Mouse (Mus musculus) forebrain, embryonic 12.5 days (tissue): ENCODE results near the gene Fxyd7. TPM values are rescaled to one million over a fixed set of nuclear protein-coding genes. Genes with fewer than 3 reads are reported as not detected.

Experiments used
- ATAC-seq: fragments of 200-750 bp; cut with Nextera tagmentation; 2 replicates; pipeline ENCODE4 v1.8.0; 2017; ENCODE audit warnings: moderate TSS enrichment; ENCODE audit not compliant: low FRiP score
- H3K27ac ChIP-seq: fragments of 300-500 bp; sonication (generic); 2 replicates; pipeline ENCODE4 v1.5.1; 2016; ENCODE audit warnings: mild to moderate bottlenecking
- H3K27me3 ChIP-seq: fragments of 300-500 bp; sonication (generic); 2 replicates; pipeline ENCODE4 v1.6.1; 2016; ENCODE audit warnings: mild to moderate bottlenecking
- H3K36me3 ChIP-seq: fragments of 300-500 bp; sonication (generic); replicated peaks from 2 replicates; pipeline ENCODE4 v1.6.1; 2016; ENCODE audit warnings: mild to moderate bottlenecking
- H3K4me1 ChIP-seq: fragments of 300-500 bp; sonication (generic); 2 replicates; pipeline ENCODE4 v1.6.1; 2016
- H3K4me2 ChIP-seq: fragments of 300-500 bp; sonication (generic); 2 replicates; pipeline ENCODE4 v1.6.1; 2016; ENCODE audit warnings: mild to moderate bottlenecking, moderate library complexity
- H3K4me3 ChIP-seq: fragments of 300-500 bp; sonication (generic); replicated peaks from 2 replicates; pipeline ENCODE4 v1.5.1; 2016; ENCODE audit warnings: mild to moderate bottlenecking
- H3K9ac ChIP-seq: fragments of 300-500 bp; sonication (generic); 2 replicates; pipeline ENCODE4 v1.6.1; 2016; ENCODE audit warnings: mild to moderate bottlenecking
- H3K9me3 ChIP-seq: fragments of 300-500 bp; sonication (generic); 2 replicates; pipeline ENCODE4 v1.6.1; 2016
- WGBS: fragments of 180-500 bp; shearing (Covaris S2); methylation state at CpG from one replicate; pipeline ENCODE4 v1.1.7; 2016; 5-methylcytosine and 5-hydroxymethylcytosine counted together
- polyA plus RNA-seq: library from polyadenylated mRNA; unstranded; fragments of >200 nt; fragmentation: Nextera tagmentation; extraction: Ambion mirVana; gene quantifications from 2 replicates; pipeline ENCODE4 v1.2.1, GENCODE M21; 2016

Fxyd7 gene
- polyA plus RNA-seq, 1 experiment from 2014 or later, result 14.3 TPM

- H3K4me2 ChIP-seq, result no peak overlapping the region
- H3K27ac ChIP-seq, result no peak overlapping the region
- 31% methylated on average over 3 of the region's 3 CpGs for WGBS
- ATAC-seq, result no peak
- H3K9ac ChIP-seq, result no peak overlapping the region
- 0 out of 2 replicates have a peak, but pooled peaks cover 4% of the 10 kb centered on the region for H3K27me3 ChIP-seq
- H3K4me1 ChIP-seq, result peaks cover 15% of the 10 kb centered on the region
- H3K9me3 ChIP-seq, result no peaks in the 10 kb centered on the region
- H3K4me3 ChIP-seq, result no peak overlapping the region
- H3K36me3 ChIP-seq, result no peaks in the 10 kb centered on the region
Observed at GRCm38 (mm10) chr7:31085171-31085570, 33.9 kb upstream of the Fxyd7 start.

- no peak for ATAC-seq
- Histone ChIP-seq H3K4me1 (peaks cover 15% of the 10 kb centered on the region), H3K9ac (no peak overlapping the region), H3K36me3 (no peaks in the 10 kb centered on the region), H3K4me3 (no peak overlapping the region), H3K9me3 (no peaks in the 10 kb centered on the region), H3K27ac (no peak overlapping the region), H3K4me2 (no peak overlapping the region), H3K27me3 (0 out of 2 replicates have a peak, but pooled peaks cover 4% of the 10 kb centered on the region)
- WGBS, result 68% methylated on average over 9 of the region's 9 CpGs
Observed at GRCm38 (mm10) chr7:31084140-31084539, 32.9 kb upstream of the Fxyd7 start.

- H3K27me3 ChIP-seq, result 0 out of 2 replicates have a peak, but pooled peaks cover 4% of the 10 kb centered on the region
- H3K27ac ChIP-seq, result no peak overlapping the region
- H3K4me1 ChIP-seq, result peaks cover 15% of the 10 kb centered on the region
- H3K36me3 ChIP-seq, result no peaks in the 10 kb centered on the region
- no peak overlapping the region for H3K4me3 ChIP-seq
- no peak for ATAC-seq
- H3K9ac ChIP-seq, result no peak overlapping the region
- H3K4me2 ChIP-seq, result no peak overlapping the region
- 69% methylated on average over 14 of the region's 14 CpGs for WGBS
- no peaks in the 10 kb centered on the region for H3K9me3 ChIP-seq
Observed at GRCm38 (mm10) chr7:31082831-31083588, 31.7 kb upstream of the Fxyd7 start.

GRCm38 (mm10) chr7:31082106-31082505 lies 30.8 kb upstream of the Fxyd7 start:
- no peak for ATAC-seq
- no peak overlapping the region for H3K4me3 ChIP-seq

DNA sequence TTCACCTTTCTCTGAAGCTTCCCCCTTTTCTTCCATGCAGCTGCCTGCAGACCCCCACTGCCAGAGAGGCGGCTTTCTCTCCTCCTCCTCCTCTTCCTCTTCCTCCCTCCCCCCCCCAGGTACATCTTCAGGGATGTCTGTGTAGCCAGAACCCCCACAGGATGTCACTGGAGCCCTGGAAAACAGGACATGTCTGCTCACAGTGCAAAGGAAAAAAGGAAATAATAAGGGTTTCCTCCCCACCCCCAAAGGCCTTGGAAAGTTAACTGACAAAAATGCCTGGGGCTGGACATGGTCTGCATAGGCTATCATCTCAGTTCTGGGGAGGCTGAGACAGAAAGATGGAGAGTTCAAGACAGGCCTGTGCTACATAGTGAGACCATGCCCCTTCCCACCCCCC lies 29.8 kb upstream of the Fxyd7 start:
- no peak overlapping the region for H3K4me2 ChIP-seq
- no peak overlapping the region for H3K27ac ChIP-seq
- no peak for ATAC-seq
- H3K9ac ChIP-seq, result no peak overlapping the region
- 33% methylated on average over 1 of the region's 1 CpGs for WGBS
- no peaks in the 10 kb centered on the region for H3K36me3 ChIP-seq
- H3K27me3 ChIP-seq, result 0 out of 2 replicates have a peak, but pooled peaks cover 4% of the 10 kb centered on the region
- no peak overlapping the region for H3K4me3 ChIP-seq
- H3K9me3 ChIP-seq, result no peaks in the 10 kb centered on the region
- peaks cover 15% of the 10 kb centered on the region for H3K4me1 ChIP-seq

More at GRCm38 (mm10) chr7:31082106-31082505, 30.8 kb upstream of the Fxyd7 start:
- Histone ChIP-seq H3K27me3 (0 out of 2 replicates have a peak, but pooled peaks cover 4% of the 10 kb centered on the region), H3K4me2 (no peak overlapping the region), H3K9ac (no peak overlapping the region), H3K4me1 (peaks cover 15% of the 10 kb centered on the region), H3K9me3 (no peaks in the 10 kb centered on the region), H3K36me3 (no peaks in the 10 kb centered on the region), H3K27ac (no peak overlapping the region)

GRCm38 (mm10) chr7:31080611-31081010 lies 29.3 kb upstream of the Fxyd7 start:
- no peaks in the 10 kb centered on the region for H3K36me3 ChIP-seq
- H3K9ac ChIP-seq, result no peak overlapping the region
- 36% methylated on average over 3 of the region's 3 CpGs for WGBS
- no peaks in the 10 kb centered on the region for H3K9me3 ChIP-seq
- H3K4me1 ChIP-seq, result peaks cover 15% of the 10 kb centered on the region
- no peak for ATAC-seq
- H3K27ac ChIP-seq, result no peak overlapping the region
- 0 out of 2 replicates have a peak, but pooled peaks cover 4% of the 10 kb centered on the region for H3K27me3 ChIP-seq
- H3K4me2 ChIP-seq, result no peak overlapping the region
- H3K4me3 ChIP-seq, result no peak overlapping the region

DNA sequence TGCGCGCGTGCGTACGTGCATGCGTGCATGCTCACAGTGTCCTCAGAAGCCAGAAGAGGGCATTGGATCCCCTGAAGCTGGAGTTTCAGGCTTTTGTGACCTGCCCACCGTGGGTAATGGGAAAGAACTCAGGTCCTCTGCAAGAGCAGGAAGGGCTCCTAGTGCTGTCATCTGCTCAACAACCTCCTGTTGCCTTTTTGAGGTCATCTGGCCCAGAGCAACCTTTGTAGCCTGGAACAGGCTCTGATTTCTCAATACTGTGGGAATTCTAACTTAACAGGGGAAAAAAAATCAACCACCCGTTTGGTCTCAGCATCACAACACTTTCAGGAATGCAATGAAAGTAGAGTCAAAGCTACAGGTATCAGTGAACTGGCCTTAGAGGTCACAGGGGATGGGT lies 28.4 kb upstream of the Fxyd7 start:
- Histone ChIP-seq H3K9me3 (no peaks in the 10 kb centered on the region), H3K4me1 (peaks cover 8% of the 10 kb centered on the region), H3K27ac (no peak overlapping the region), H3K9ac (no peak overlapping the region), H3K36me3 (no peaks in the 10 kb centered on the region), H3K4me3 (no peak overlapping the region), H3K27me3 (0 out of 2 replicates have a peak, but pooled peaks cover 4% of the 10 kb centered on the region), H3K4me2 (no peak overlapping the region)
- no peak for ATAC-seq
- WGBS, result 88% methylated on average over 8 of the region's 8 CpGs

- H3K9ac ChIP-seq, result no peak overlapping the region
- no peak overlapping the region for H3K4me3 ChIP-seq
- peaks cover 4% of the 10 kb centered on the region for H3K4me1 ChIP-seq
- H3K36me3 ChIP-seq, result no peaks in the 10 kb centered on the region
- no peaks in the 10 kb centered on the region for H3K9me3 ChIP-seq
- no peak overlapping the region for H3K27ac ChIP-seq
- no peaks in the 10 kb centered on the region for H3K27me3 ChIP-seq
- WGBS, result 53% methylated on average over 5 of the region's 5 CpGs
- H3K4me2 ChIP-seq, result no peak overlapping the region
- ATAC-seq, result no peak
Observed at GRCm38 (mm10) chr7:31077885-31078445, 26.7 kb upstream of the Fxyd7 start.

GRCm38 (mm10) chr7:31077470-31077869 lies 26.2 kb upstream of the Fxyd7 start:
- Histone ChIP-seq H3K36me3 (no peaks in the 10 kb centered on the region), H3K4me1 (no peaks in the 10 kb centered on the region), H3K27ac (no peak overlapping the region), H3K4me3 (no peak overlapping the region), H3K9ac (no peak overlapping the region), H3K9me3 (no peaks in the 10 kb centered on the region), H3K4me2 (no peak overlapping the region), H3K27me3 (no peaks in the 10 kb centered on the region)
- 53% methylated on average over 6 of the region's 6 CpGs for WGBS
- ATAC-seq, result no peak

DNA sequence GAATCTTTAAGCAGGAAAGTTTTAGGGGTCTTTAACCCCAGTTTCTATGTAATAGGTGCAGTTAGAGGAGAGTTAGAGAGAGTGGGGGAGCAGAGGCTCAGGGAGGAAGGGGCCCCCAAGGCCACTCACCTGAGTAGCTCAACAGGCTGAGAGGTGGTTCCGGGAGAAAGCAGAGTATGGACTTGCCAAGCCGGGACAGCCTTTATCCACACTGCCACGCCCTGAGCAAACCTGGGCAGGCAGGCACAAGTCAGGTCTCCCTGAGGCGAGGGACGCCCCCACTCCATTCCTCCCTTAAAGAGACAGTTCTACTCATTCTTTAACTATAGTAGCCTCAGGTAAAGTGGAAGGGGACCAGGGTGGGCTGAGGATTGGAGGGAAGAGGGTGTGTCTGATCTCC lies 25.2 kb upstream of the Fxyd7 start, which contains the start of gene Fxyd3:
Fxyd3 (minus strand) TSS at position 213 of the 400 bp plus-strand sequence.
- Histone ChIP-seq H3K27me3 (no peaks in the 10 kb centered on the region), H3K4me2 (no peak within 1 kb of the TSS), H3K9me3 (no peaks in the 10 kb centered on the region), H3K4me3 (no peak within 1 kb of the TSS), H3K9ac (no peak within 1 kb of the TSS), H3K36me3 (no peaks in the 10 kb centered on the region), H3K4me1 (no peaks in the 10 kb centered on the region), H3K27ac (no peak within 1 kb of the TSS)
- WGBS, result 53% methylated on average over 5 of the region's 5 CpGs
- ATAC-seq, result no peak

- Histone ChIP-seq H3K27ac (no peak overlapping the region), H3K9ac (no peak overlapping the region), H3K4me3 (no peak overlapping the region), H3K4me2 (no peak overlapping the region), H3K36me3 (no peaks in the 10 kb centered on the region), H3K4me1 (no peaks in the 10 kb centered on the region; the same call in 1 of the 2 replicates), H3K9me3 (no peaks in the 10 kb centered on the region), H3K27me3 (no peaks in the 10 kb centered on the region)
- ATAC-seq, result no peak
- 82% methylated on average over 5 of the region's 5 CpGs for WGBS
Observed at GRCm38 (mm10) chr7:31074713-31075069, 23.4 kb upstream of the Fxyd7 start.

DNA sequence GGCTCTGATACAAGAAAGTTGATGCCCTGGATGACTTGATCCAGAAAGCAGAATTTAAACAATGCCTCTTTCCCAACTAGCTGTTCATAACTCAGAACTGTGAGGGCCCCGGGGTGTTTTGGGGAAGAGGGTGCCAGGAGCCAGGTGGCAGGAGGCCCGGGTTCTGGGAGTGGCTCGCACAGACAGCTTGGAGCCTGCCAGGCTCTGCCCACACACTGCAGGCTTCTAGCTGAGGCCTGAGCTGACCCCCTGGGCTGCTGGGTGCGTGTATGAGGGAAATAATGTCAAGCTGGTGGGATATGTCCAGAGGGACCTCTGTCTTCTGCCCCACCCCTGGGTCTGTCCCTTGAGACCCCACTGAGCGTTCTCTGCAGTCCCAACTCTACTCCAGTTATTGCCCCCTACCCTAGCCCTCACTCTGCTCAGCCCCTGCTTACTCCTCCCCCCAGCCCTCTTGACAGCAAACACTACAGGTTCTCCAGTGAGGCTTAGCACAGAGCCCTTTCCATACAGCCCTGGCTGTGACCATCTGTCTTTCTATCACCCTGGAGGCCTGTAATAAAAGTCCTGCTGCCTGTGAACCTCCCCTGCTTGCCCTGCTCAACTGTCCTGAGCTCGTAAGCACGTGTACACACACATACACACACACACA lies 22.9 kb upstream of the Fxyd7 start:
- 68% methylated on average over 7 of the region's 7 CpGs for WGBS
- H3K27ac ChIP-seq, result no peak overlapping the region

More for the DNA sequence above, 22.9 kb upstream of the Fxyd7 start:
- Histone ChIP-seq H3K36me3 (no peaks in the 10 kb centered on the region), H3K9ac (no peak overlapping the region), H3K4me2 (no peak overlapping the region), H3K27me3 (no peaks in the 10 kb centered on the region), H3K4me3 (no peak overlapping the region), H3K9me3 (no peaks in the 10 kb centered on the region), H3K4me1 (no peaks in the 10 kb centered on the region; the same call in 1 of the 2 replicates)
- no peak for ATAC-seq
